Mouse (Mus musculus) stomach, embryonic 15.5 days (tissue): ENCODE measurements around the gene Hamp. TPM values are rescaled to one million over a fixed set of nuclear protein-coding genes. Genes with fewer than 3 reads are reported as not detected.
A peak's percentile ranks its signal among the peaks of the same experiment; 100 is the strongest.
"Not testable (repeated sequence)": the region's sequence is repeated elsewhere in the genome, so short reads cannot be mapped to it uniquely, and the experiment has no call there.

Experiments
- ATAC-seq: fragments of 200-750 bp; cut with Nextera tagmentation; 2 replicates; pipeline ENCODE4 v1.8.0; 2017; ENCODE audit warnings: low read depth, moderate number of reproducible peaks, moderate TSS enrichment; ENCODE audit not compliant: insufficient read depth, low FRiP score
- H3K27ac ChIP-seq: fragments of 300-500 bp; sonication (generic); 2 replicates; pipeline ENCODE4 v1.5.1; 2015; ENCODE audit warnings: mild to moderate bottlenecking, inconsistent platforms
- H3K27me3 ChIP-seq: fragments of 300-500 bp; sonication (generic); replicated peaks from 2 replicates; pipeline ENCODE4 v1.6.1; 2015; ENCODE audit warnings: inconsistent platforms
- H3K36me3 ChIP-seq: fragments of 300-500 bp; sonication (generic); 2 replicates; pipeline ENCODE4 v1.6.1; 2015; ENCODE audit warnings: inconsistent platforms
- H3K4me1 ChIP-seq: fragments of 300-500 bp; sonication (generic); 2 replicates; pipeline ENCODE4 v1.6.1; 2015; ENCODE audit warnings: inconsistent platforms
- H3K4me2 ChIP-seq: fragments of 300-500 bp; sonication (generic); 2 replicates; pipeline ENCODE4 v1.6.1; 2015; ENCODE audit warnings: mild to moderate bottlenecking, inconsistent platforms
- H3K4me3 ChIP-seq: fragments of 300-500 bp; sonication (generic); replicated peaks from 2 replicates; pipeline ENCODE4 v1.5.1; 2015; ENCODE audit warnings: inconsistent platforms
- H3K9ac ChIP-seq: fragments of 300-500 bp; sonication (generic); 2 replicates; pipeline ENCODE4 v1.6.1; 2015; ENCODE audit warnings: inconsistent platforms
- H3K9me3 ChIP-seq: fragments of 300-500 bp; sonication (generic); 2 replicates; pipeline ENCODE4 v1.6.1; 2016; ENCODE audit warnings: inconsistent platforms
- WGBS: fragments of 180-500 bp; shearing (Covaris S2); methylation state at CpG from one replicate; pipeline ENCODE4 v1.1.7; 2015; 5-methylcytosine and 5-hydroxymethylcytosine counted together
- polyA plus RNA-seq: library from polyadenylated mRNA; unstranded; fragments of >200 nt; fragmentation: Nextera tagmentation; extraction: Ambion mirVana; gene quantifications from 2 replicates; pipeline ENCODE4 v1.2.1, GENCODE M21; 2015

Gene Hamp
- polyA plus RNA-seq, 1 experiment from 2014 or later, result 1.8 TPM

DNA sequence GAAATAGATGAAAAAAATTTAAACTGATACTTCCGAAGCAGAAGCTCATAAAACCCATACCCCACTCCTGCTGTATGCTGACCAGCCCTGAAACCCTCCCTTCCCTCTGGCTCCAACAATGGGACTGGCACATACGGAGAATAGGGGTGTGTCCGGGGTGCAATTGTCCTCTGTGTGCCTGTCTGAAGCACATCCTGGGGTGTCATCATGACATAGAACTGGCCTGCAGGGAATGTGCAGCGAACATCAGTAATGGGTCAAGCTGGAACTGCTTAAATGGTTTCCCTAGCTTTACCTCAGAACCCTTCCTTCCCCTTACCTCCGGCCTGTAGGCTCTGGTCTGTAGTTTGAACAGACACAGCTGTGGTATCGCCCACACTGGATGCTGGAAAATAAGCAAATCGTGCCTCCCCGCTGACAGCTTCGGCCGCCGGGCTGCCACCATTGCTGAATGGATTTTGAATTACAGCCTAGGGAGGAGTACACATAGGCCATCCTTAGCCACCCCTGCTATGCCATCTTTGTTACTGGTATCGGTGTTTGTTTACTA lies 11.2 kb upstream of the Hamp start:
- no peaks in the 10 kb centered on the region for H3K9me3 ChIP-seq
- H3K27me3 ChIP-seq, result no peaks in the 10 kb centered on the region
- peak overlapping the region; percentile 92 for H3K4me3 ChIP-seq
- no peak overlapping the region for H3K27ac ChIP-seq
- 71% methylated on average over 12 of the region's 12 CpGs for WGBS
- ATAC-seq, result no peak
- H3K9ac ChIP-seq, result no peak overlapping the region
- peaks cover 17% of the 10 kb centered on the region; the same call in 1 of the 2 replicates for H3K36me3 ChIP-seq
- peak overlapping the region; percentile 94 for H3K4me2 ChIP-seq
- H3K4me1 ChIP-seq, result peaks cover 23% of the 10 kb centered on the region

DNA sequence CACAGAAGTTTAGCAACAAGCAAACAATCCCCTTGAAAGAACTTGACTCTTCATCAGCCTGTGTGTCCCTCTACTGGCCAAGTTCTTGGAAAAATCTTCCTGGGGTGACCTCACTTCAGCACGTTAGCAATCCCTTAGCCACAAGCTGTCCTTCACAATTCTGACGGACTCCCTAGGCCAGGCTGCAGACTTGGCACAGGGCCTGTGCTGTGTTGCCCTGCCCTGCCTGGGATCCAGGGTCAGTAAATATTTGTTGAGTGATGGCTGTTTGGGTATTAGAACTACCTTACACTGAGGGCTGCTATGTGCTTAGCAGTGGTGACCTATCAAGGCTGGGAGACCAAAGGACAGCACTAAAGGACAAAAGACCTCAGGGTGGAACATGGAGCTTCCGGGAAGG lies 10.2 kb upstream of the Hamp start:
- H3K36me3 ChIP-seq, result peaks cover 22% of the 10 kb centered on the region; the same call in 1 of the 2 replicates
- no peak overlapping the region for H3K4me3 ChIP-seq
- 66% methylated on average over 3 of the region's 3 CpGs for WGBS
- H3K4me2 ChIP-seq, result no peak overlapping the region
- H3K9ac ChIP-seq, result no peak overlapping the region
- no peak overlapping the region for H3K27ac ChIP-seq
- no peak for ATAC-seq
- H3K9me3 ChIP-seq, result no peaks in the 10 kb centered on the region
- no peaks in the 10 kb centered on the region for H3K27me3 ChIP-seq
- peaks cover 21% of the 10 kb centered on the region for H3K4me1 ChIP-seq

DNA sequence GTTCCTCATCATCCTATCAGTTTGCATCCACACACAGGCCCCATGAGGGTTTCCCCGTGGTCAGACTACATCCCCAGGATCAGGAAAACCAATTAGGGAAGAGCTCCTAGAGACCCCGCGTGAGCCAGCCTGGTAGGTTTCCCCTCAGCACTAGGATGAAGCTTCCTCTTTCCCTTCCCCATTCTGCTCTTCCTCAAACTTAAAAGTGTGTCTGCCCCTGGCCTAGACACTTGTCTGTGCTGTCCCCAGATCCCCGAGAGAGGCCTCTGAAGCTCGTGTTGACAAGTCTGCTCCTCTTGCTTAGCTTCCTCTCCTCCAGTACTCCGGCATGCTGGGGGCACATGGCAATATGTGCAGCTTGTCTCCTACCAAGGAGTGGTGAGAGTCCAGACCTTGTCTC lies 9.6 kb upstream of the Hamp start:
- no peak for ATAC-seq
- H3K9me3 ChIP-seq, result no peaks in the 10 kb centered on the region
- no peak overlapping the region for H3K9ac ChIP-seq
- H3K36me3 ChIP-seq, result peaks cover 24% of the 10 kb centered on the region; the same call in 1 of the 2 replicates
- 87% methylated on average over 6 of the region's 6 CpGs for WGBS
- peaks cover 15% of the 10 kb centered on the region for H3K4me1 ChIP-seq
- no peak overlapping the region for H3K4me3 ChIP-seq
- no peaks in the 10 kb centered on the region for H3K27me3 ChIP-seq
- no peak overlapping the region for H3K4me2 ChIP-seq
- H3K27ac ChIP-seq, result no peak overlapping the region

DNA sequence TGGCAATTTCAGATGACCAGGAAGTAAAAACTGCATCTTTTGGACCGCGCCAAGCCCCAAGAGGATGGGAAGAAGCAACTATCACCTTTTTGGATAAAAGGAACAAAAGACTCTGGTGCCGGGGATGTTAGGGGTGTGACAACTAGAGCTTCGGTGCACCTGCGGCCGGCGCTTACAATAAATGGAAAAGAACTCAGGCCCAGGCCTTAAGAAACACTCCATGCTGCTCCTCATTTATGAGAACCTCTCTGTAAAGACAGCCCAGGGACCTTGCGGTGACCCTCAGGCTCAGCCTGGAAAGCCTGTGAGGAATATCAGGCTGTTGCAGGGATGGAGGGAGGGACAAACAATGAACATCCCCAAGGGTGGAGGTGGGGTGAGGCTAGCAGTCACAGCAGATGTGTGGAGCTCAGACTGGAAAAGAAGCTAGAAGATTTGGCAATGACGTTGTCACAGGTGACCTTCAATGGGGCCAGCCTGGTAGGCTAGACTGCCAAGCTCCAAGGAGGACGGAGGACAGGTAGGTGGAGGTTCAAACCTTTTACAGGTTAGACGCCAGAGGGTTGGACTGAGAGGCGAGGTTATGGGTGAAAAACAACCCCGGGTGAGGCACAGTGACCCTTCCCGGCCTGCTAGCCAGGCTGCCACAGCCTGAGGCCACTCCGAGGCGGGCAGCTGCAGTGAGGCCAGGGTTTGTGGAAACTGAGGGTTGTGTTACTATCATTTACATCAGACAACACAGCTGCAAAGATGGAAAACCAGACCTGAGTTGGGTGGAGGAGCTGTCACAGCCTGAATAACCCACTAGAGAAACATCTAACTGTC lies 8.8 kb upstream of the Hamp start:
- H3K4me1 ChIP-seq, result peaks cover 9% of the 10 kb centered on the region; the same call in 1 of the 2 replicates
- no peaks in the 10 kb centered on the region for H3K27me3 ChIP-seq
- no peak overlapping the region for H3K4me2 ChIP-seq
- ATAC-seq, result no peak
- H3K36me3 ChIP-seq, result peaks cover 24% of the 10 kb centered on the region; the same call in 1 of the 2 replicates
- no peak overlapping the region for H3K27ac ChIP-seq
- no peaks in the 10 kb centered on the region for H3K9me3 ChIP-seq
- H3K9ac ChIP-seq, result no peak overlapping the region
- 91% methylated on average over 16 of the region's 16 CpGs for WGBS
- no peak overlapping the region for H3K4me3 ChIP-seq

DNA sequence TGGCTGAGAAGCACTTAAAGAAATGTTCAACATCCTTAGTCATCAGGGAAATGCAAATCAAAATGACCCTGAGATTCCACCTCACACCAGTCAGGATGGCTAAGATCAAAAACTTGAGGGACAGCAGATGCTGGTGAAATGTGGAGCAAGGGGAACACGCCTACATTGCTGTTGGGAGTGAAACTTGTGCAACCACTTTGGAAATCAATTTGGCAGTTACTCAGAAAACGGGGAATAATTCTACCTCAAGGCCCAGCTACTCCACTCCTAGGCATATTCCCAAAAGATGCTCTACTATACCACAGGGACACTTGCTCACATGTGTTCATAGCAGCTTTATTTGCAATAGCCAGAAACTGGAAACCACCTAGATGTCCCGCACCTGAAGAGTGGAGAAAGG lies 6.1 kb upstream of the Hamp start:
- not testable (repeated sequence) for H3K27ac ChIP-seq, H3K4me2 ChIP-seq, ATAC-seq, H3K4me1 ChIP-seq, H3K27me3 ChIP-seq, H3K9ac ChIP-seq, H3K9me3 ChIP-seq, H3K4me3 ChIP-seq
- WGBS, result 89% methylated on average over 3 of the region's 3 CpGs
- peaks cover 24% of the 10 kb centered on the region; the same call in 1 of the 2 replicates for H3K36me3 ChIP-seq

DNA sequence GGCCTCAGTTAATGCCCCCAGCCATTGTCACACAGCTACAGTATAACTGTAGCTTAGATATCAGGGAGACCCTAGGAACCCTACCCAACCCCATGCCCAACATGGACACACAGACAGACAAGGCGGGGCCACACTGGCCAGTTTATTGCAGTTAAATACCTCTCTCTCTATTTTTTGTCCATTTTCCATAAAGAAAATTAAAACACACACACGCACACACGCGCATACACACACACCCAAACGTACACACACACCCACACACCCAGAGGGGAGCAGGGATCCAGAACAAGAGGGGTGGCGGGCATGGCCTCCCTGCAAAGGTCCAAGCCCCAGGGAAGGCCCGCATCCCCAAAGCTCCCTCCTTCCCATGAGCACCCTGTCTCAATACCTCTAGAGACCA lies 2.0 kb upstream of the Hamp start:
- 97% methylated on average over 7 of the region's 7 CpGs for WGBS
- H3K9ac ChIP-seq, result no peak overlapping the region
- H3K4me2 ChIP-seq, result no peak overlapping the region
- H3K4me3 ChIP-seq, result no peak overlapping the region
- H3K27me3 ChIP-seq, result no peaks in the 10 kb centered on the region
- H3K4me1 ChIP-seq, result no peaks in the 10 kb centered on the region
- 0 out of 2 replicates have a peak, but pooled peaks cover 7% of the 10 kb centered on the region for H3K36me3 ChIP-seq
- no peak overlapping the region for H3K27ac ChIP-seq
- no peak for ATAC-seq
- no peaks in the 10 kb centered on the region for H3K9me3 ChIP-seq

DNA sequence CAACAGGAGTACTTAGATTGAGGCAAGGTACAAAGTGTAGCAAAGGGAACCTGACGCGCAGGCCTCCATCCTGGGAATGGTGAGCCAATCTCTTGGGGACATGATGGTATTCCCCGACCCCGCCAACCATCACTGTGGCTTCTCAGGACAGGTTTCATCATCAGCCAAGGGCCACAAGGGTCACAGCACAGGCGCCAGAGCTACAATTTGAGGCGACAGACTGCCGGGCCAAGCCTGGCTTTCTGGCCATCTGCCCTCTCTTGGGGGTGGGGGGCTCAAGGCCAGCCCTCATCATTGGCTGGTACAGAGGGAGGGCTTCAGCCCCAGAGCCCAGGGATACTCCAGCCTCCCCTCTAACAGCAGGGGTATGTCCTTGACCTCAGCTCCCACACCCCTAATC lies 1.6 kb upstream of the Hamp start:
- not testable (repeated sequence) for H3K9ac ChIP-seq, H3K4me2 ChIP-seq, H3K27me3 ChIP-seq, ATAC-seq, H3K36me3 ChIP-seq, H3K4me3 ChIP-seq, H3K27ac ChIP-seq, H3K9me3 ChIP-seq, H3K4me1 ChIP-seq
- WGBS, result 87% methylated on average over 7 of the region's 7 CpGs

DNA sequence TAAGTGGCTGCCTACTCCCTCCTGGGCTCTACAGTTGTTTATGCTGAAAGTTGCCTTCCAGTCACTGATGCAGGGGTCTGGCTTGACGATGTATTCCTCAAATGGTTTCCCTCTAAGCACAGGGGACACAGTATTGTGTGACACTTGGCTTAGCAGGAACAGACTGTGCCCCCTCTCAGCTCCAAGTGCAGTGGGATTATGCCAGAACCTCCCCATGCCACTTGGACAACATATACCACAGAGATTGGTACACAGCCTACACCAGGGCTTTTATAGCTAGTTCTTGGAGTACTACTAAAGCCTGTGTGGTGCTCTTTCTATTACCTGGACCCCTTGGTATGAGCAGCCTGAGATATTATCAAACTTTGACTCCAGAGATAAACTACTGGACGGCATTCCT lies 874 bp upstream of the Hamp start:
- WGBS, result 52% methylated on average over 2 of the region's 2 CpGs
- H3K9me3 ChIP-seq, ATAC-seq, H3K27ac ChIP-seq, H3K9ac ChIP-seq, H3K4me1 ChIP-seq, H3K4me2 ChIP-seq, H3K27me3 ChIP-seq, H3K4me3 ChIP-seq, H3K36me3 ChIP-seq: not testable (repeated sequence)

DNA sequence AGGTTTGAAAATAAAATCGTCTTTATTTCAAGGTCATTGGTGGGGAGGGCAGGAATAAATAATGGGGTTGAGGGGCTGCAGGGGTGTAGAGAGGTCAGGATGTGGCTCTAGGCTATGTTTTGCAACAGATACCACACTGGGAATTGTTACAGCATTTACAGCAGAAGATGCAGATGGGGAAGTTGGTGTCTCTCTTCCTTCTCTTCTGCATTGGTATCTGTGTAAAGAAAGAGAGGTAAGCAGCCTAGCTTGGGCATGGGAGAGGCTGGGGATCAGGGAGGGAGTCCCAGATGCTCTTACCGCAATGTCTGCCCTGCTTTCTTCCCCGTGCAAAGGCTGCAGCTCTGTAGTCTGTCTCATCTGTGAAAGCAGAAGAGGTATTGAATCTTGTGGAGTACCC lies 1.5 kb downstream of the Hamp start:
- H3K4me1 ChIP-seq, H3K4me2 ChIP-seq, H3K27me3 ChIP-seq, H3K4me3 ChIP-seq, H3K9me3 ChIP-seq, H3K27ac ChIP-seq, ATAC-seq, H3K9ac ChIP-seq, H3K36me3 ChIP-seq: not testable (repeated sequence)
- 46% methylated on average over 3 of the region's 3 CpGs for WGBS

DNA sequence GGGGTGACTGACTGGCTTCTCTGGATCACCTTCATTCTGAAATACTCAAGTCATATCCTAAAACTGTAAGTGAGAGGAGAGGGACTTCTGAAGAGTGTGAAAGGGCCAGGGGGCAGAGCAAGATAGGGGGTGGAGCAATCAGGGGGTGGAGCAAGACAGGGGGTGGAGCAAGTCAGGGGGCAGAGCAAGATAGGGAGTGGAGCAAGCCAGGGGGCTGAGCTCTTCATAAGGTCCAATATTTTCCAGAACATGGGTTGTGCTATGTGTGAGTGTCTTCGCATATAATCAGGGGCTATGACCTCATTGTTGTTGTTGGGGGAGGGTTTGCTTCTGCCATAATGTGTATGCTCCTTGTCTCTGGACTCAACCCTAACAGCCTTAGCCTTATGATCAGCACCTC lies 3.8 kb downstream of the Hamp start:
- not testable (repeated sequence) for H3K27ac ChIP-seq, ATAC-seq
- 84% methylated on average over 1 of the region's 1 CpGs for WGBS

DNA sequence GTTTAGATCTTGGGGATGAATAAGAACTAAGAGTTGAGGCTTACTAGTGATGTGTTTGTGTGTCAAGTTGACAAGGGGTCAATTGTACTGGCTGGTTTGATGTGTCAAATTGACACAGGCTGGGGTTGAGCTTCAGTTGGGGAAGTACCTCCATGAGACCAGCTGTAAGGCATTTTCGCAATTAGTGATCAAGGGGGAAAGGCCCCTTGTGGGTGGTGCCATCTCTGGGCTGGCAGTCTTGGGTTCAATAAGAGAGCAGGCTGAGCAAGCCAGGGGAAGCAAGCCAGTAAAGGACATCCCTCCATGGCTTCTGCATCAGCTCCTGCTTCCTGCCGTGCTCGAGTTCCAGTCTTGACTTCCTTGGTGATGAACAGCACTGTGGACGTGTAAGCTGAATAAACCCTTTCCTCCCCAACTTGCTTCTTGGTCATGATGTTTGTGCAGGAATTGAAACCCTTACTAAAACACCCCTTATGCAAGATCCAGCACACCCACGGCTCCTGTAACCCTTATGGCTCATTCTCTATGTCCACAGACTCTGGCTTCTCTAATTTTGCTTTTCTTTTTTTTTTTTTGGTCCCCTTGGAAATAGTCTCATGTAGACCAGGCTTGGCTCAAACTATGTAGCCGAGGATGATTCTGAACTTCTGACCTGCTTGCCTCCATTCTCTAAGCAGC lies 8.3 kb downstream of the Hamp start:
- not testable (repeated sequence) for H3K4me2 ChIP-seq, H3K27ac ChIP-seq, H3K4me1 ChIP-seq, H3K4me3 ChIP-seq, H3K36me3 ChIP-seq, H3K9me3 ChIP-seq, ATAC-seq, H3K27me3 ChIP-seq, H3K9ac ChIP-seq
- WGBS, result 63% methylated on average over 6 of the region's 6 CpGs

More for the DNA sequence above, 3.8 kb downstream of the Hamp start:
- not testable (repeated sequence) for H3K9me3 ChIP-seq, H3K9ac ChIP-seq, H3K4me1 ChIP-seq, H3K4me3 ChIP-seq, H3K36me3 ChIP-seq, H3K4me2 ChIP-seq, H3K27me3 ChIP-seq

DNA sequence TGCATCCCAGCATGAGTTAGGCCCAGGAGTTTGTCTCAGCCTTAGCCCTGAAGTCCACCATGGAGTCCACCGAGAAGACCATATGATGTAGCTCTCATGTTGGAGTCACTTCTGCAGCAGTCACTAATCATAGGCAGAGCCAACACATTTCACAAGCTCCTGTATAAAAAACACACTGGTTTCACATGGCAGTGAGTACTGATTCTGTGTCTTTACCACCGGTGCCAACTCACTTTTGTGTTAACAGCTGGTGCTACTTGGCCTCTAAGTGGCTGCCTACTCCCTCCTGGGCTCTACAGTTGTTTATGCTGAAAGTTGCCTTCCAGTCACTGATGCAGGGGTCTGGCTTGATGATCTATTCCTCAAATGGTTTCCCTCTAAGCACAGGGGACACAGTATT lies 19.3 kb downstream of the Hamp start, which contains the start of gene Hamp2:
TSS of gene Hamp2 (minus strand) at position 101 of the 400 bp plus-strand sequence.
- H3K4me3 ChIP-seq, H3K27me3 ChIP-seq, H3K36me3 ChIP-seq, ATAC-seq, H3K4me1 ChIP-seq, H3K27ac ChIP-seq, H3K9ac ChIP-seq, H3K4me2 ChIP-seq, H3K9me3 ChIP-seq: not testable (repeated sequence)
- WGBS, result 84% methylated on average over 2 of the region's 2 CpGs
